Mouse (Mus musculus): ENCODE data around the gene Pigf. TPM values are rescaled to one million over a fixed set of nuclear protein-coding genes. Genes with fewer than 3 reads are reported as not detected.
"Not testable (repeated sequence)": the region's sequence is repeated elsewhere in the genome, so short reads cannot be mapped to it uniquely, and the experiment has no call there.

The Pigf gene
- polyA plus RNA-seq (2012; ENCODE audit: insufficient read depth, insufficient read length, missing spikeins): 9.6 and 12.6 TPM in 2 replicates

DNA sequence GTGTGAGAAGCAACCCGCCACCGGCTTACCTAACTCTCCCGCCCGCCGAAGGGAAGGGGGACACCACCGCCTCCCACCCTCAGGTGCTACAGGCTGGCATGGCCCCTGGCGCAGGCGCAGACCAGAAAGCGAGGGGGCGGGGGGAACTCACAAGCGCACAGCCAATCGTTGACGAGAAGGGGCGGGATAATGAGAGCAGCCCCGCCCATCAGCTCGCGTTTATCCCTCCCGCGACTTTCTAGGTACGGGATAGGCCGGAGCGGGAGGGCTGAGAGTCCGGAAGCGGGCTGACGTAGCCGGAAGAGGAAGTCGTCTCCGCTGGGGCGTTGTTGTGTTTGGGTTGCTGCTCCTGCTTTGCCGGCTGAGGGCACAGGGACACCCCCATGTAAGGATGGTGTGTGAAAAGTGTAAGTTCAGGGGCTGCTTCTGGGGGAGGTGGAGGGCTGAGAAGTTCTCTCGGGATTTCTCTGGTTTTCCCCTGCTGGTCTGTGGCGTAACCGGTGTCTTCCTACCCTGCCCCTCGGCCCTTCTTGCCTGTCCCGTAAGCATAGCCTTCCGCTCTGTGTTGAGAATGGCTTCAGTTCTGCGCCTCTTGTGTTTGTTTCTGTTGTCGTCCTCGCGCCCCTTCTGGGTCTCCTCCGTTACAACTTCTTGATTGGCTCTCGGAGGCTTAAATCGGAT is at the start of gene Pigf, which contains the start of gene Cript:
Gene Pigf (minus strand): TSS at position 138 of the 681 bp plus-strand sequence.
Gene Cript (plus strand): TSS at position 282 of the 681 bp plus-strand sequence.
- peaks cover 12% of the 10 kb centered on the region for H3K4me1 ChIP-seq (ENCODE audit: control insufficient read depth, insufficient read depth, low read length)
- TF ChIP-seq CTCF (IDR thresholded peaks at IDR 0.05; ENCODE audit: low read depth, low read length) (no peak), POLR2A (IDR thresholded peaks at IDR 0.05; ENCODE audit: borderline replicate concordance, low read depth, low read length) (no peak)
- H3K4me3 ChIP-seq (ENCODE audit: insufficient read depth, low read length): peak within 1 kb of the TSS; percentile 84
- H3K27ac ChIP-seq (ENCODE audit: insufficient read depth, low read depth, low read length): no peak within 1 kb of the TSS

DNA sequence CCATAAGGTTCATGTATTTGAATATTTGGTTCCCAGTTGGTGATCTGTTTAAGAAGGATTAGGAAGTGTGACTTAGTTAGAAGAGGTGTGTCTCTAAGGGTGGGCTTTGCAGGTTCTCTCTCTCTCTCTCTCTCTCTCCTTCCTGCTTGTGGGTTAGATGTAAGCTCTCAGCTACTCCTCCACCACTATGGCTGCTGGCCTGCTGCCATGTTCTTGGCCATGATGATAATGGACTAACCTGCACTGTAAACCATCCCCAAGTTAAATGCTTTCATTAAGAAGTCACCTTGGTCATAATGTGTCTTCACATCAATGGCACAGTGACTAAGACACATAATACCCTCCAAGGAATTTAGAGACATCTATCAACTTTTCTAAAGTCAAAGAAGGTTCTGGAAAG is 48.3 kb upstream of the Pigf start:
- Histone ChIP-seq H3K4me1 (ENCODE audit: control insufficient read depth, insufficient read depth, low read length) (peaks cover 2% of the 10 kb centered on the region; the same call in 1 of the 2 replicates), H3K27ac (ENCODE audit: insufficient read depth, low read depth, low read length) (no peak overlapping the region), H3K4me3 (ENCODE audit: insufficient read depth, low read length) (no peak overlapping the region)
- TF ChIP-seq POLR2A (IDR thresholded peaks at IDR 0.05; ENCODE audit: borderline replicate concordance, low read depth, low read length) (no peak), CTCF (IDR thresholded peaks at IDR 0.05; ENCODE audit: low read depth, low read length) (no peak)

DNA sequence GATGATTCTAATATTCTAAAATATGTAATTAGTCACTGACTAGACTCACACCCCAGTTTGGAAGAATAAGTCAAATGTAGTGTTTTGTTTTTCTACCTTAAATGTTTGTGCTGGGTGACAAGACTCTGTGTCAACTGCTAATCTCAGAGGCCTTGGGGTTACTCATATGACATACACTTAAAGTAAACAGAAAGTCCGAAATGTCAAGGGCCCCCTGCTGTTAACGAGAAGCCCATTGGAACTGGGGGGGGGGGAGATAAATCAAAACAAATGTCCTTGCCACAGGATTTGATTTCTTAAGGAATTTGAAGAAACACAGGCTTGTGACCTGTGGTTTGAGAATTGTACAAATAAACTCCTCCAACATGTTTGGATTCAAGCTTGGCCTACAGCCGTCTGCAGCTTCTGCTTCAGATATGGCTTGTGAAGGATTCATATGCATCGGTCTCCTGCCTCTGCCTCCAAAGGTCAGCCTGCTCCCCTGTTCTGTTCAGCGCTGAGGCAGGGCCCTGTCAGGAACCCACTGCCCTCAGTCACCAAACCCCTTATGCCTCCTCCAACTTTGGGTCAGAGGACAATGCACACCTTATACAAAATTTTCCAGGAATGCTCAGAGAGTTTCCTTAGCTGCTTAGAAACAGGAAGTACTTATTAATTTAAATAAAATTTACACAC is 47.7 kb upstream of the Pigf start:
- peaks cover 2% of the 10 kb centered on the region; the same call in 1 of the 2 replicates for H3K4me1 ChIP-seq (ENCODE audit: control insufficient read depth, insufficient read depth, low read length)
- TF ChIP-seq POLR2A (IDR thresholded peaks at IDR 0.05; ENCODE audit: borderline replicate concordance, low read depth, low read length): no peak
- TF ChIP-seq CTCF (IDR thresholded peaks at IDR 0.05; ENCODE audit: low read depth, low read length): no peak
- H3K27ac ChIP-seq (ENCODE audit: insufficient read depth, low read depth, low read length): no peak overlapping the region
- H3K4me3 ChIP-seq (ENCODE audit: insufficient read depth, low read length): no peak overlapping the region

DNA sequence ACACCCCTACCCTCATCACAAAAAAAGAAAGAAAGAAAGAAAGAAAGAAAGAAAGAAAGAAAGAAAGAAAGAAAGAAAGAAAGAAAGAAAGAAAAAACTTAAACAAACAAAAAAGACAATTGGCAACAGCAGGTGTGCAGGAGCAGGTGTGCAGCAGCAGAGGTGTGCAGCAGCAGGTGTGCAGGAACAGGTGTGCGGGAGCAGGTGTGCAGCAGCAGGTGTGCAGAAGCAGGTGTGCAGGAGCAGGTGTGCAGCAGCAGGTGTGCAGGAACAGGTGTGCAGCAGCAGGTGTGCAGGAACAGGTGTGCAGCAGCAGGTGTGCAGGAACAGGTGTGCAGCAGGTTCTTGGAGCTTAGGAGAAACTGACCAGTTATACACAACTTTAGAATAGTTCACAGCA is 47.0 kb upstream of the Pigf start:
- H3K4me3 ChIP-seq (ENCODE audit: insufficient read depth, low read length); H3K4me1 ChIP-seq (ENCODE audit: control insufficient read depth, insufficient read depth, low read length); H3K27ac ChIP-seq (ENCODE audit: insufficient read depth, low read depth, low read length): not testable (repeated sequence)

DNA sequence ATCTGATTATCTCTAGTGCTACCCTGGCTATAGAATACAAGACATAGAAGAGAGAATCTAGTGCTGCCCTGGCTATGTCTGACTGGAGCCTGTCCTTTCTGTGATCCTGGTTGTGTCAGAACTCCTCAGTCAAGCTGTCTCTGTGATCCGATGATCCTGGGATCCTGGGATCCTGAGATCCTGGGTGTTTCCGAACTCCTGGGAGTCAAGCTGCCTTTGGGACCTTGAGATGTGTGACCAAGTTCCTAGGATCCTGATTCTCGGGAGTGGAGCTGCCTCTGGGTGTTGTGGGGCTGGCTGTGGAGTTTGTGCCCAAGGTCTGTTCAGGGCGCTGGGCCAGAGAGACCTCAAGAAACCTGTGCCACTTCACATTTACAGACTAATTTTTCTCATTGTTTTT is 43.8 kb upstream of the Pigf start:
- TF ChIP-seq POLR2A (IDR thresholded peaks at IDR 0.05; ENCODE audit: borderline replicate concordance, low read depth, low read length) (no peak), CTCF (IDR thresholded peaks at IDR 0.05; ENCODE audit: low read depth, low read length) (no peak)
- no peak overlapping the region for H3K27ac ChIP-seq (ENCODE audit: insufficient read depth, low read depth, low read length)
- no peak overlapping the region for H3K4me3 ChIP-seq (ENCODE audit: insufficient read depth, low read length)
- H3K4me1 ChIP-seq (ENCODE audit: control insufficient read depth, insufficient read depth, low read length): peaks cover 4% of the 10 kb centered on the region

DNA sequence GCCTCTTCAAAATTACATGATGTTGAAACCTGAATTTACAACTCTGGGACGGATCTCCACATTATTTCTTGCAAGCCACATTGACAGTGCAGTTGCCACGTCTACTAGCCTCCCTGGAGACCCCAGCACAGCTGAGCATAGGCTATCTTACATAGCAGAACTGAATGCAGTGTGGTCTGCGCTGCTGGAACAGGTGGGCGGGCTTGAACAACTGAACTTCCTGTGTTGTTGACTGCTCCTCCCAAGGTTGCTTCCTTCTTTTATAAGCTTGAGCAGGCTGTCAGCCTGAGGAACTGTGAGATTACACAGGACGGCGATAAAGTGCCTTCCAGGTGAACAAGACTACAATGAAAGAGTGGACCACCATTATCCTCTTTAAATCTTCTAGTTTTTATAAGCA is 38.8 kb upstream of the Pigf start:
- TF ChIP-seq CTCF (IDR thresholded peaks at IDR 0.05; ENCODE audit: low read depth, low read length) (no peak), POLR2A (IDR thresholded peaks at IDR 0.05; ENCODE audit: borderline replicate concordance, low read depth, low read length) (no peak)
- no peak overlapping the region for H3K27ac ChIP-seq (ENCODE audit: insufficient read depth, low read depth, low read length)
- peaks cover 5% of the 10 kb centered on the region for H3K4me1 ChIP-seq (ENCODE audit: control insufficient read depth, insufficient read depth, low read length)
- no peak overlapping the region for H3K4me3 ChIP-seq (ENCODE audit: insufficient read depth, low read length)

DNA sequence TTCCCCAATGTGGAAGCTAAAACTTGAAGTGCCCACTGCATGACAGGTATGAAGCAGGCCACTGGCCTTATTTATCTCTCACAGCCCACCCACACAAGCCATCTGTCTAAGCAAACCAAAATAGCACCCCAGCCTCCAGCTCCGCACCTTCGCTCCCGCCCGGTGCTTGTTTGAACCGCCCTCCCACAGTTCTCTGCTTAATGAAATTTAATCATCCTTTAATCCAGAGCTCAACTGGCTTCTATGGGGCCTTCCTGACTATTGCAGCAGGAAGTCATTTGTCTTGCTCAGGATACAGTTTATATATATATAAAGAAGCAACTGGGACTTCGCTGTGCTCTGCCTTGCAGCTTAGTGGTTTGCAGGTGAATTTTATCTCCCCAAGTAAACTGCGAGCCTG is 38.3 kb upstream of the Pigf start:
- no peak for TF ChIP-seq CTCF (IDR thresholded peaks at IDR 0.05; ENCODE audit: low read depth, low read length)
- TF ChIP-seq POLR2A (IDR thresholded peaks at IDR 0.05; ENCODE audit: borderline replicate concordance, low read depth, low read length): no peak
- Histone ChIP-seq H3K4me3 (ENCODE audit: insufficient read depth, low read length) (no peak overlapping the region), H3K4me1 (ENCODE audit: control insufficient read depth, insufficient read depth, low read length) (peaks cover 5% of the 10 kb centered on the region), H3K27ac (ENCODE audit: insufficient read depth, low read depth, low read length) (no peak overlapping the region)

DNA sequence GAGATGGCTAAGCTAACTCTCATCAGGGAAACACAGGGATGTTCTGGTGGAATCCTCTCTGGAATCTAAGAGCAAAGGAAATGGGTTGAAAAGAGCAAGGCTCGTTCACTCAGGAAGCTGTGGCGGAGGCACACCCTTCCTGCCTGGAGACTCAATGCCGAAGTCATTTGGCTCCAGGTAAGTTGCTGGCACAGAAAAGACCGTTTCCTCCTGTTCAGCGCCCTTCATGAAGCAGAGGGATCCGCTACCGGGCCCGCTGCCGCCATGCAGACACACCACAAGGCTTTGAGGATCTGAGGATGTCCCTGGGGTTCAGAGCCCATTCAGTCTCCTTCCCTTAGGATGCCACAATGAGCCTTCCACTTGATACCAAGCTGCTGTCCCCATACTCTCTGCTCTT is 37.4 kb upstream of the Pigf start:
- TF ChIP-seq CTCF (IDR thresholded peaks at IDR 0.05; ENCODE audit: low read depth, low read length) (no peak), POLR2A (IDR thresholded peaks at IDR 0.05; ENCODE audit: borderline replicate concordance, low read depth, low read length) (no peak)
- Histone ChIP-seq H3K4me1 (ENCODE audit: control insufficient read depth, insufficient read depth, low read length) (peaks cover 5% of the 10 kb centered on the region), H3K27ac (ENCODE audit: insufficient read depth, low read depth, low read length) (no peak overlapping the region), H3K4me3 (ENCODE audit: insufficient read depth, low read length) (no peak overlapping the region)

DNA sequence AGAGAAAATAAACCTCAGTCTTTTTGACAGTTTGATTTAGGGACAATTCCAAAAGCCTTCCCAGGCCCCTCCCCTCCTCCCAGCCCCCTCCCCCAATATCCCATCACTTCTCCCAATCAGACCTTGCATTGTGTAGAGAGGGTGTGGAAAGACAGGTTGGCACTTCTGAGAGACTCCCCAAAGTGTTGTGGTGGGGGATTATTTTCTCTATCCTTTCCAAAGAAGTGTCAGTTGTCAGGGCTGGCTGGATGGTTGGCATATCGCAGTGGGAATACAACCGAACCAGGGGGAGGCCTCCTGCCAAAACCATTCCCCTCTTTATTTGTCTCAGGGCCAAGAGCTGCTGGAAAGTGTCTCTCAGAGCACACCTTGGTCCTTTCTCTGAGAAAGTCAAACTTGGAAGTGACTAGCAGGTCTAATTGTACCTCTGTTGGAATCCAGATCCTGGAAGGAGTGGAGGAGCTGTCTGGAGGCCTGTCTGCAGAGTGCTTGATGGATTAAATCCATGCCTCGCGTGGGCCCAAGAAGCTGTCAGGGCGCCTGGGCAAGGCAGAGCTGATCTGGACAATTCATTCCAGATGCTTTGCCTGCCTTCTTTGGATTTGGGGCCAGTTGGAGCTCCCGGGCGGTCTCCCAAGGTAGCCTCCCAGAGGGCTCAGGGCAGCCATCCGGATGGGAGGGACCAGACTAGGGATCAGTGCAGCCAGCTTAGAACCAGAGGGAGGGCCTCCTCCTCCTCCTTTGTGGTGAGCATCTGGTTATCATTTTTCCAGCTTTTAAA is 32.5 kb upstream of the Pigf start:
- H3K4me3 ChIP-seq (ENCODE audit: insufficient read depth, low read length): no peak overlapping the region
- H3K4me1 ChIP-seq (ENCODE audit: control insufficient read depth, insufficient read depth, low read length): peaks cover 27% of the 10 kb centered on the region
- no peak for TF ChIP-seq CTCF (IDR thresholded peaks at IDR 0.05; ENCODE audit: low read depth, low read length)
- no peak for TF ChIP-seq POLR2A (IDR thresholded peaks at IDR 0.05; ENCODE audit: borderline replicate concordance, low read depth, low read length)
- H3K27ac ChIP-seq (ENCODE audit: insufficient read depth, low read depth, low read length): no peak overlapping the region

DNA sequence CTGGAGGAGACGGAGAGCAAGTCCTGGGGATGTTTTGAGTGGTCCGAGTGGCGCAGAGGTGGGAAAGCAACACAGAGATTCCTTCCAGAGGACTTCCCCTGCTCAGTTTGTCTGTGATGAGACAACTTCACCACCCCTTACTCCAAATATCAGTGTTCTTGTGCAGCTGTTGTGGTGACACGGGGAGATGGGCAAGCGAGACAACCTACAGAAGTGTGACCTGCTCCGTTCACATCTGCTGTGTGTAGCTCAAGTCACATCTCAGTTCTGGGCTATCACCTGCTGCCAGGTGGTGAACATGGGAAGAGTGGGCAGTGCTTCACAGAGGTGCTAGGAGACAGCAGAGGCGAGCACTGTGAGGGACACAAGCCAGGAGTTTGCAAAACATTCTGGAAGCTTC is 31.6 kb upstream of the Pigf start:
- H3K27ac ChIP-seq (ENCODE audit: insufficient read depth, low read depth, low read length): no peak overlapping the region

More for the DNA sequence above, 31.6 kb upstream of the Pigf start:
- TF ChIP-seq POLR2A (IDR thresholded peaks at IDR 0.05; ENCODE audit: borderline replicate concordance, low read depth, low read length) (no peak), CTCF (IDR thresholded peaks at IDR 0.05; ENCODE audit: low read depth, low read length) (no peak)
- Histone ChIP-seq H3K4me1 (ENCODE audit: control insufficient read depth, insufficient read depth, low read length) (peaks cover 32% of the 10 kb centered on the region), H3K4me3 (ENCODE audit: insufficient read depth, low read length) (no peak overlapping the region)

Data from bone marrow macrophage, adult 2 months (primary cell).